Mouse (Mus musculus) forebrain, embryonic 15.5 days (tissue): ENCODE data around the gene Gm49425. TPM values are rescaled to one million over a fixed set of nuclear protein-coding genes. Genes with fewer than 3 reads are reported as not detected.

ENCODE experiments used
- ATAC-seq: fragments of 200-750 bp; cut with Nextera tagmentation; replicated peaks from 2 replicates; pipeline ENCODE4 v1.8.0; 2017; ENCODE audit warnings: mild to moderate bottlenecking, moderate TSS enrichment, moderate library complexity
- H3K27ac ChIP-seq: fragments of 300-500 bp; sonication (generic); replicated peaks from 2 replicates; pipeline ENCODE4 v1.5.1; 2015; ENCODE audit warnings: mild to moderate bottlenecking, inconsistent platforms
- H3K27me3 ChIP-seq: fragments of 300-500 bp; sonication (generic); 2 replicates; pipeline ENCODE4 v1.6.1; 2015; ENCODE audit warnings: inconsistent platforms
- H3K36me3 ChIP-seq: fragments of 300-500 bp; sonication (generic); 2 replicates; pipeline ENCODE4 v1.6.1; 2015; ENCODE audit warnings: mild to moderate bottlenecking, inconsistent platforms
- H3K4me1 ChIP-seq: fragments of 300-500 bp; sonication (generic); 2 replicates; pipeline ENCODE4 v1.6.1; 2015; ENCODE audit warnings: inconsistent platforms
- H3K4me2 ChIP-seq: fragments of 300-500 bp; sonication (generic); replicated peaks from 2 replicates; pipeline ENCODE4 v1.6.1; 2015; ENCODE audit warnings: mild to moderate bottlenecking, inconsistent platforms
- H3K4me3 ChIP-seq: fragments of 300-500 bp; sonication (generic); 2 replicates; pipeline ENCODE4 v1.5.1; 2015; ENCODE audit warnings: mild to moderate bottlenecking, inconsistent platforms
- H3K9ac ChIP-seq: fragments of 300-500 bp; sonication (generic); replicated peaks from 2 replicates; pipeline ENCODE4 v1.6.1; 2015; ENCODE audit warnings: mild to moderate bottlenecking, inconsistent platforms
- H3K9me3 ChIP-seq: fragments of 300-500 bp; sonication (generic); 2 replicates; pipeline ENCODE4 v1.6.1; 2016; ENCODE audit warnings: inconsistent platforms
- WGBS: fragments of 180-500 bp; shearing (Covaris S2); methylation state at CpG from one replicate; pipeline ENCODE4 v1.1.7; 2015; ENCODE audit warnings: mixed read lengths; 5-methylcytosine and 5-hydroxymethylcytosine counted together
- microRNA-seq: library from miRNA; unstranded; fragments of <30 nt; microRNA quantifications from one replicate; pipeline ENCODE4, GENCODE M21; 2016
- polyA plus RNA-seq: library from polyadenylated mRNA; unstranded; fragments of >200 nt; fragmentation: Nextera tagmentation; extraction: Ambion mirVana; gene quantifications from 2 replicates; pipeline ENCODE4 v1.2.1, GENCODE M21; 2015

Gm49425 gene
- polyA plus RNA-seq, 1 experiment from 2014 or later, result not detected

GRCm38 (mm10) chr15:101483646-101484045, 33.4 kb downstream of the Gm49425 start:
- peaks cover 11% of the 10 kb centered on the region for H3K4me1 ChIP-seq
- H3K4me3 ChIP-seq, result no peak overlapping the region
- no peak overlapping the region for H3K4me2 ChIP-seq
- H3K9ac ChIP-seq, result no peak overlapping the region
- 74% methylated on average over 1 of the region's 1 CpGs for WGBS
- no peak for ATAC-seq
- H3K36me3 ChIP-seq, result no peaks in the 10 kb centered on the region
- no peaks in the 10 kb centered on the region for H3K9me3 ChIP-seq
- H3K27ac ChIP-seq, result no peak overlapping the region
- H3K27me3 ChIP-seq, result no peaks in the 10 kb centered on the region; the same call in 1 of the 2 replicates

- H3K36me3 ChIP-seq, result no peaks in the 10 kb centered on the region
- H3K4me1 ChIP-seq, result peaks cover 11% of the 10 kb centered on the region
- no peak for ATAC-seq
- H3K27me3 ChIP-seq, result no peaks in the 10 kb centered on the region; the same call in 1 of the 2 replicates
- no peak overlapping the region for H3K9ac ChIP-seq
- WGBS, result 49% methylated on average over 4 of the region's 4 CpGs
- no peak overlapping the region for H3K4me2 ChIP-seq
- H3K4me3 ChIP-seq, result no peak overlapping the region
- H3K9me3 ChIP-seq, result no peaks in the 10 kb centered on the region
- no peak overlapping the region for H3K27ac ChIP-seq
Measured at GRCm38 (mm10) chr15:101482056-101482455, 35.0 kb downstream of the Gm49425 start.

- Histone ChIP-seq H3K4me3 (peak overlapping the region; percentile 37), H3K36me3 (no peaks in the 10 kb centered on the region), H3K9ac (peak overlapping the region; percentile 42), H3K27me3 (no peaks in the 10 kb centered on the region; the same call in 1 of the 2 replicates), H3K4me1 (peaks cover 11% of the 10 kb centered on the region), H3K27ac (no peak overlapping the region), H3K9me3 (no peaks in the 10 kb centered on the region), H3K4me2 (peak overlapping the region; percentile 78)
- 25% methylated on average over 11 of the region's 11 CpGs for WGBS
- 0 out of 2 replicates have a peak, but pooled peaks have one; percentile 55 for ATAC-seq
Measured at GRCm38 (mm10) chr15:101479666-101480060, 37.4 kb downstream of the Gm49425 start.

DNA sequence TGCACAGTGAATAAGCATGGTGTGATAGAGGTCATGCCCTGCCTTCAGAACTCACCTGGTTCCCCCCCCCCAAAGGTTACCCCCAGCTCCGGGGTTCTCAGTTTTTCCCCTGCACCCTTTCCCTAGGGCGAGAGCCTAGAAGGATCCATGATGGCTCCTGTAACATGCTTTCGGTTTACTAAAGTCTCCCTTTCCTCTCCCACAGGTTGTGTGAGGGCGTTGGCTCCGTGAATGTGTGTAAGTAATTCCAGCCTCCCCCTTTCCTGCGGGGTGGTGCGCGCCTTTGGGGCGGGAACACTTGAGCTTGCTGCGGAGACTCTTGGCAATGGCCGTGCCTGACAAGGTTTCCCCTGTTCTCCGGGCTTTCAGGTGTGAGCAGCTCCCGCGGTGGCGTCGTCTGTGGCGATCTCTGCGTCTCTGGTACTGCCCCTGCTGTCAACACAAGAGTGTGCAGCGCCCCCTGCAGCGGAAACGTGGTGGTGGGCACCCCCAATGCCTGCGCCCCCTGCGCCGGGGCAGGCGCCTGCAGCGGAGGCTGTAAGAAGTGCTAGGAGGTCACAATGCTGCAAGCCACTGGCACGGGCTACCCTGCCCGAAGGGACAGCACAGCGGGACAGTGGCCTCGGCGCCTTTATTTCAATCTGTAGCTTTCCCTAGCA, 37.9 kb downstream of the Gm49425 start:
- Histone ChIP-seq H3K36me3 (no peaks in the 10 kb centered on the region), H3K9ac (peak overlapping the region; percentile 42), H3K27ac (no peak overlapping the region), H3K9me3 (no peaks in the 10 kb centered on the region), H3K4me3 (peak overlapping the region; percentile 37), H3K27me3 (no peaks in the 10 kb centered on the region; the same call in 1 of the 2 replicates), H3K4me2 (peak overlapping the region; percentile 78), H3K4me1 (peaks cover 11% of the 10 kb centered on the region)
- 0 out of 2 replicates have a peak, but pooled peaks have one; percentile 43 for ATAC-seq
- 8% methylated on average over 31 of the region's 31 CpGs for WGBS

GRCm38 (mm10) chr15:101472952-101473528, 44.0 kb downstream of the Gm49425 start, which contains the start of gene Krt86:
Gene Krt86 (plus strand): TSS chr15:101473478.
- Histone ChIP-seq H3K4me3 (no peak within 1 kb of the TSS), H3K4me2 (no peak within 1 kb of the TSS), H3K27me3 (no peaks in the 10 kb centered on the region), H3K36me3 (no peaks in the 10 kb centered on the region), H3K27ac (no peak within 1 kb of the TSS), H3K4me1 (no peaks in the 10 kb centered on the region), H3K9ac (no peak within 1 kb of the TSS), H3K9me3 (no peaks in the 10 kb centered on the region)
- WGBS, result 38% methylated on average over 10 of the region's 10 CpGs
- no peak for ATAC-seq

DNA sequence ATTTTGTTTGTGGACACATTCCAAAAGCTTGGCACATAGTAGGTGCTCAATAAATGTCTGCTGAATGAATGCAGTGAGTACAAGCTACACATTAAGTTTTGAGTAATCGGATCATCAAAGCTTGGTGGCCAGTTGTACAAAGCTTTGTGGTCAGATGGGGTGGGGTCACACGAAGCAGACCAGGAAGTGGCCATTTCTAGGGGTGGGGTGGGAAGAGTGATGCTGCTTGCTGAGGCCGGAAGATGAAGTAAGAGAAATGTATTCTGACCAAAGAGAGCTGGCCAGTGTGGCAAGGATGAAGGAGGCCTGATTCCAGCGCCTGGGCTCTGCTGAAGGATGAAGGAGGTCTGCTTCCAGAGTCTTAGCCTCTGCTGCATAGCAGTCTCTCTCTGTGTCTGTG, 48.0 kb downstream of the Gm49425 start:
- 86% methylated on average over 4 of the region's 4 CpGs for WGBS
- H3K36me3 ChIP-seq, result no peaks in the 10 kb centered on the region
- no peaks in the 10 kb centered on the region for H3K4me1 ChIP-seq
- H3K27ac ChIP-seq, result no peak overlapping the region
- no peak for ATAC-seq
- H3K9me3 ChIP-seq, result no peaks in the 10 kb centered on the region
- H3K9ac ChIP-seq, result no peak overlapping the region
- H3K27me3 ChIP-seq, result no peaks in the 10 kb centered on the region
- no peak overlapping the region for H3K4me2 ChIP-seq
- H3K4me3 ChIP-seq, result no peak overlapping the region

Small RNAs within 50 kb of the gene (microRNA-seq; reads per million reads assigned to microRNA genes)
- not detected for gene Gm44393

Other genes starting within 250 kb of the Gm49425 start
- 86.4 and 86.8 TPM in 2 replicates for gene Atg101, start 233.0 kb downstream of the Gm49425 start, polyA plus RNA-seq
- 0.37 and 0.48 TPM in 2 replicates for gene 6030408B16Rik, start 224.0 kb downstream of the Gm49425 start, polyA plus RNA-seq
- gene Krt80, start 147.1 kb downstream of the Gm49425 start, polyA plus RNA-seq, result 0.08 TPM in 1 of 2 replicates, not detected in the other
- 0.26 and 0.46 TPM in 2 replicates for gene Krt7, start 106.2 kb downstream of the Gm49425 start, polyA plus RNA-seq
- 0.09 and 0.10 TPM in 2 replicates for gene Krt87, start 78.5 kb downstream of the Gm49425 start, polyA plus RNA-seq
- gene Krt88, start 69.5 kb downstream of the Gm49425 start, polyA plus RNA-seq, result not detected in 2 replicates
- gene Krt81, start 53.5 kb downstream of the Gm49425 start, polyA plus RNA-seq, result not detected in 2 replicates
- not detected in 2 replicates for gene Krt86, start 43.8 kb downstream of the Gm49425 start, polyA plus RNA-seq
- gene Krt83, start 25.7 kb downstream of the Gm49425 start, polyA plus RNA-seq, result not detected in 2 replicates
- gene Krt84, start 15.6 kb upstream of the Gm49425 start, polyA plus RNA-seq, result not detected in 2 replicates
- gene Krt82, start 33.4 kb upstream of the Gm49425 start, polyA plus RNA-seq, result not detected in 2 replicates
- gene Krt90, start 45.7 kb upstream of the Gm49425 start, polyA plus RNA-seq, result 0.09 TPM in 1 of 2 replicates, not detected in the other
- gene Krt75, start 56.6 kb upstream of the Gm49425 start, polyA plus RNA-seq, result 0.08 TPM in 1 of 2 replicates, not detected in the other
- not detected in 2 replicates for gene Gm5414, start 110.9 kb upstream of the Gm49425 start, polyA plus RNA-seq
- gene Gm5478, start 130.1 kb upstream of the Gm49425 start, polyA plus RNA-seq, result not detected in 2 replicates
- not detected in 2 replicates for gene Krt6b, start 163.0 kb upstream of the Gm49425 start, polyA plus RNA-seq
- gene Krt6a, start 177.0 kb upstream of the Gm49425 start, polyA plus RNA-seq, result not detected in 2 replicates
- 0.13 and 0.15 TPM in 2 replicates for gene Krt5, start 195.6 kb upstream of the Gm49425 start, polyA plus RNA-seq
- gene Krt71, start 225.8 kb upstream of the Gm49425 start, polyA plus RNA-seq, result not detected in 2 replicates